Mouse (Mus musculus) thymus, adult 2 months (tissue): Measurements from ENCODE around the gene Pdia3.

Source experiments
- CTCF ChIP-seq: fragments of 200-500 bp; IDR thresholded peaks from 2 replicates; pipeline ENCODE4 v1.5.1; 2012; ENCODE audit warnings: mild to moderate bottlenecking, control low read depth, low read length, moderate library complexity, borderline replicate concordance; ENCODE audit not compliant: control insufficient read depth, poor library complexity, insufficient read depth; ENCODE audit errors: extremely low read depth
- POLR2A ChIP-seq: fragments of 200-500 bp; IDR thresholded peaks from 2 replicates; pipeline ENCODE4 v1.6.1; 2012; ENCODE audit warnings: mild to moderate bottlenecking, low read length, control low read depth, moderate library complexity; ENCODE audit not compliant: control insufficient read depth, poor library complexity, insufficient read depth; ENCODE audit errors: extremely low read depth

DNA sequence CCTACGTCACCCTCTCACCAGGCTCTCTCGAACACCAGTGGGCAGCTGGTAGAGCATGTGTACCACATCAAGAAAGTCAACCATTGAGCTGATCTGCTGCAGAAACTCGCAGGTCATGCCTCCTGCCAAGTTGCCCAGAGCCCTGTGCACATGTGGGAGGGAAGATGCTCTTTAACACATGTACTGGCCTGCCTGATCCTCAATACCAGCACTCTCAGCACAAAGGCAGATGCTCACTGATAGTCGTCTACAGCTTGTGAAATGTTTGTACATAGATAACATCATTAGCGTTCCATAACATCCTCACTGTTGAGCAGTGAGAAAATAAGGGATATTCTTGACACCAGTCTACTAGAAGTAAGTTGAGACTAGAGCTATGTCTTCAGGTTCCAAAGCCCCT is 42.7 kb upstream of the Pdia3 start:
- TF ChIP-seq CTCF, result no peak
- no peak for TF ChIP-seq POLR2A
